Mouse (Mus musculus): ENCODE results near the gene Mfsd9. TPM values are rescaled to one million over a fixed set of nuclear protein-coding genes. Genes with fewer than 3 reads are reported as not detected.

Mfsd9 gene
- polyA plus RNA-seq (2015; fragmentation: Nextera tagmentation; extraction: Ambion mirVana), result 4.2 and 4.5 TPM in 2 replicates

GRCm38 (mm10) chr1:40790324-40791141 lies at the start of gene Mfsd9:
Mfsd9 (minus strand) TSS chr1:40790687.
- Histone ChIP-seq H3K4me1 (peaks cover 14% of the 10 kb centered on the region; the same call in 1 of the 2 replicates), H3K4me2 (replicated peaks) (peak within 1 kb of the TSS; percentile 71), H3K4me3 (peak within 1 kb of the TSS; percentile 61), H3K9ac (peak within 1 kb of the TSS; percentile 63), H3K36me3 (no peaks in the 10 kb centered on the region), H3K9me3 (no peaks in the 10 kb centered on the region), H3K27me3 (no peaks in the 10 kb centered on the region; the same call in 1 of the 2 replicates), H3K27ac (no peak within 1 kb of the TSS; the same call in none of the 2 replicates)
- peak; percentile 91 for ATAC-seq (ENCODE audit: low FRiP score, low read depth)
- 8% methylated on average over 38 of the region's 38 CpGs for WGBS

- Histone ChIP-seq H3K9ac (no peak overlapping the region), H3K4me3 (no peak overlapping the region), H3K27me3 (no peaks in the 10 kb centered on the region), H3K27ac (no peak overlapping the region), H3K9me3 (no peaks in the 10 kb centered on the region), H3K4me1 (0 out of 2 replicates have a peak, but pooled peaks cover 2% of the 10 kb centered on the region), H3K4me2 (replicated peaks) (no peak overlapping the region), H3K36me3 (no peaks in the 10 kb centered on the region)
- ATAC-seq (ENCODE audit: low FRiP score, low read depth), result no peak
- WGBS, result 88% methylated on average over 4 of the region's 4 CpGs
These were observed 45.0 kb upstream of the Mfsd9 start for GRCm38 (mm10) chr1:40835468-40835867.

- H3K4me1 ChIP-seq, result no peaks in the 10 kb centered on the region
- no peak overlapping the region for H3K27ac ChIP-seq
- no peaks in the 10 kb centered on the region for H3K9me3 ChIP-seq
- no peak overlapping the region for H3K9ac ChIP-seq
- no peaks in the 10 kb centered on the region for H3K36me3 ChIP-seq
- H3K27me3 ChIP-seq, result no peaks in the 10 kb centered on the region
- ATAC-seq (ENCODE audit: low FRiP score, low read depth), result no peak
- H3K4me2 ChIP-seq (replicated peaks), result no peak overlapping the region
- 76% methylated on average over 4 of the region's 4 CpGs for whole genome bisulfite sequencing
- H3K4me3 ChIP-seq, result no peak overlapping the region
These were observed 40.4 kb upstream of the Mfsd9 start for GRCm38 (mm10) chr1:40830712-40831507.

- Histone ChIP-seq H3K9me3 (no peaks in the 10 kb centered on the region), H3K4me3 (no peak overlapping the region), H3K27ac (no peak overlapping the region), H3K4me2 (replicated peaks) (no peak overlapping the region), H3K27me3 (no peaks in the 10 kb centered on the region), H3K4me1 (peaks cover 7% of the 10 kb centered on the region), H3K36me3 (no peaks in the 10 kb centered on the region), H3K9ac (no peak overlapping the region)
- WGBS, result 67% methylated on average over 10 of the region's 10 CpGs
- ATAC-seq (ENCODE audit: low FRiP score, low read depth), result no peak
These were observed 38.9 kb upstream of the Mfsd9 start for GRCm38 (mm10) chr1:40829213-40829914.

GRCm38 (mm10) chr1:40825826-40826225 lies 35.3 kb upstream of the Mfsd9 start:
- Histone ChIP-seq H3K27me3 (no peaks in the 10 kb centered on the region), H3K4me2 (replicated peaks) (no peak overlapping the region), H3K4me3 (no peak overlapping the region), H3K9ac (no peak overlapping the region), H3K9me3 (no peaks in the 10 kb centered on the region), H3K4me1 (peaks cover 7% of the 10 kb centered on the region), H3K27ac (no peak overlapping the region), H3K36me3 (no peaks in the 10 kb centered on the region)
- no peak for ATAC-seq (ENCODE audit: low FRiP score, low read depth)
- WGBS, result 73% methylated on average over 7 of the region's 7 CpGs

GRCm38 (mm10) chr1:40824936-40825335 lies 34.4 kb upstream of the Mfsd9 start:
- H3K27ac ChIP-seq, result no peak overlapping the region
- H3K4me1 ChIP-seq, result peaks cover 7% of the 10 kb centered on the region
- H3K36me3 ChIP-seq, result no peaks in the 10 kb centered on the region
- WGBS, result 28% methylated on average over 8 of the region's 8 CpGs
- no peaks in the 10 kb centered on the region for H3K27me3 ChIP-seq
- no peak overlapping the region for H3K4me3 ChIP-seq
- ATAC-seq (ENCODE audit: low FRiP score, low read depth), result no peak
- no peak overlapping the region for H3K4me2 ChIP-seq (replicated peaks)
- H3K9ac ChIP-seq, result no peak overlapping the region
- H3K9me3 ChIP-seq, result no peaks in the 10 kb centered on the region

GRCm38 (mm10) chr1:40824517-40824916 lies 34.0 kb upstream of the Mfsd9 start:
- no peak overlapping the region for H3K4me2 ChIP-seq (replicated peaks)
- WGBS, result 55% methylated on average over 4 of the region's 4 CpGs
- H3K9ac ChIP-seq, result no peak overlapping the region
- no peaks in the 10 kb centered on the region for H3K9me3 ChIP-seq
- ATAC-seq (ENCODE audit: low FRiP score, low read depth), result no peak
- no peak overlapping the region for H3K27ac ChIP-seq
- H3K27me3 ChIP-seq, result no peaks in the 10 kb centered on the region
- H3K36me3 ChIP-seq, result no peaks in the 10 kb centered on the region
- peaks cover 7% of the 10 kb centered on the region for H3K4me1 ChIP-seq
- no peak overlapping the region for H3K4me3 ChIP-seq

- Histone ChIP-seq H3K36me3 (no peaks in the 10 kb centered on the region), H3K27me3 (no peaks in the 10 kb centered on the region), H3K9me3 (no peaks in the 10 kb centered on the region), H3K4me3 (peak overlapping the region; percentile 5; the same call in 1 of the 2 replicates), H3K4me2 (replicated peaks) (peak overlapping the region; percentile 50), H3K4me1 (peaks cover 11% of the 10 kb centered on the region), H3K9ac (no peak overlapping the region), H3K27ac (0 out of 2 replicates have a peak overlapping the region, but pooled peaks have one; percentile 11)
- ATAC-seq (ENCODE audit: low FRiP score, low read depth), result peak; percentile 51
- 38% methylated on average over 16 of the region's 16 CpGs for WGBS
These were observed 24.8 kb upstream of the Mfsd9 start for GRCm38 (mm10) chr1:40815071-40815845.

GRCm38 (mm10) chr1:40808643-40809042 lies 18.2 kb upstream of the Mfsd9 start:
- 85% methylated on average over 3 of the region's 3 CpGs for WGBS
- Histone ChIP-seq H3K4me1 (no peaks in the 10 kb centered on the region), H3K27ac (no peak overlapping the region), H3K4me2 (replicated peaks) (no peak overlapping the region), H3K27me3 (no peaks in the 10 kb centered on the region), H3K36me3 (no peaks in the 10 kb centered on the region), H3K4me3 (no peak overlapping the region), H3K9ac (no peak overlapping the region), H3K9me3 (no peaks in the 10 kb centered on the region)
- ATAC-seq (ENCODE audit: low FRiP score, low read depth), result no peak

- Histone ChIP-seq H3K4me1 (no peaks in the 10 kb centered on the region), H3K4me3 (no peak overlapping the region), H3K27me3 (no peaks in the 10 kb centered on the region), H3K9ac (no peak overlapping the region), H3K27ac (no peak overlapping the region), H3K9me3 (no peaks in the 10 kb centered on the region), H3K4me2 (replicated peaks) (no peak overlapping the region), H3K36me3 (no peaks in the 10 kb centered on the region)
- 87% methylated on average over 11 of the region's 11 CpGs for WGBS
- no peak for ATAC-seq (ENCODE audit: low FRiP score, low read depth)
These were observed 15.4 kb upstream of the Mfsd9 start for GRCm38 (mm10) chr1:40805891-40806290.

- Histone ChIP-seq H3K36me3 (no peaks in the 10 kb centered on the region), H3K9me3 (no peaks in the 10 kb centered on the region), H3K4me2 (replicated peaks) (no peak within 1 kb of the TSS), H3K4me1 (no peaks in the 10 kb centered on the region), H3K4me3 (no peak within 1 kb of the TSS), H3K27me3 (no peaks in the 10 kb centered on the region), H3K27ac (no peak within 1 kb of the TSS), H3K9ac (no peak within 1 kb of the TSS)
- ATAC-seq (ENCODE audit: low FRiP score, low read depth), result no peak
- WGBS, result 73% methylated on average over 9 of the region's 9 CpGs
These were observed 14.9 kb upstream of the Mfsd9 start, which contains the start of gene Tmem182 for GRCm38 (mm10) chr1:40805351-40805750. Tmem182 (plus strand) TSS chr1:40805601.

All from limb, embryonic 13.5 days (tissue).